Mouse (Mus musculus): ENCODE results near the gene Rp2. TPM values are rescaled to one million over a fixed set of nuclear protein-coding genes. Genes with fewer than 3 reads are reported as not detected.
"Not testable (repeated sequence)": the region's sequence is repeated elsewhere in the genome, so short reads cannot be mapped to it uniquely, and the experiment has no call there.

The Rp2 gene
- 18.5 and 18.9 TPM in 2 replicates for polyA plus RNA-seq (2015; fragmentation: Nextera tagmentation; extraction: Ambion mirVana)

- WGBS = 14% methylated on average over 35 of the region's 35 CpGs
- Histone ChIP-seq H3K27ac (replicated peaks) (peak within 1 kb of the TSS; percentile 48; the same call in 1 of the 2 replicates), H3K27me3 (no peaks in the 10 kb centered on the region), H3K4me1 (0 out of 2 replicates have a peak, but pooled peaks cover 4% of the 10 kb centered on the region), H3K4me3 (peak within 1 kb of the TSS; percentile 65), H3K4me2 (replicated peaks) (peak within 1 kb of the TSS; percentile 57), H3K9ac (replicated peaks) (peak within 1 kb of the TSS; percentile 73), H3K36me3 (no peaks in the 10 kb centered on the region), H3K9me3 (no peaks in the 10 kb centered on the region)
- ATAC-seq (replicated peaks) = peak; percentile 100
Observed at GRCm38 (mm10) chrX:20364391-20365365, at the start of gene Rp2. Rp2 (plus strand) TSS chrX:20364481.

GRCm38 (mm10) chrX:20332756-20333155 is 31.5 kb upstream of the Rp2 start:
- no peak overlapping the region for H3K27ac ChIP-seq (replicated peaks)
- no peak overlapping the region for H3K4me2 ChIP-seq (replicated peaks)
- no peaks in the 10 kb centered on the region for H3K27me3 ChIP-seq
- H3K9me3 ChIP-seq = no peaks in the 10 kb centered on the region
- H3K36me3 ChIP-seq = no peaks in the 10 kb centered on the region
- WGBS = 49% methylated on average over 1 of the region's 1 CpGs
- ATAC-seq (replicated peaks) = peak; percentile 71; the same call in 1 of the 2 replicates
- no peaks in the 10 kb centered on the region for H3K4me1 ChIP-seq
- no peak overlapping the region for H3K9ac ChIP-seq (replicated peaks)
- H3K4me3 ChIP-seq = no peak overlapping the region

DNA sequence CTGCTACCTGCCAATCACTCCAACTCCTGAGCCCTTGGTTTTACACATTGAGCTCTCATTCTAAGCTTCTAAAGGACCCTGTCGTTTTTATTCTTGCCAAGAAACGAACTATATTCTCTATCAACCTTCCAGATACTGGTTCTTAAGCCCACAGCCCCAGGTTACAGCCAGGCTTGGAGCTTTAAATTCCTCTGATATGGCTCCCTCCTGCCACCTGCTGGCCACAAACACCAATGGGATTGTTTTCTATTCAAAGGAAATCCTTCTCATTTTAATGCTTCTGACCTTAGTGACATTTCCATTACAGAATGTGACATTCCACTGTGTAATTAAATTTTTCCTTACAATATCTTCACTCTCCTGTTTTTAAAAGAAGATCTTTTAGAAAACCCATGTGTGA is 28.6 kb upstream of the Rp2 start:
- Histone ChIP-seq H3K9me3 (no peaks in the 10 kb centered on the region), H3K27me3 (no peaks in the 10 kb centered on the region), H3K36me3 (no peaks in the 10 kb centered on the region), H3K4me1 (no peaks in the 10 kb centered on the region), H3K9ac (replicated peaks) (no peak overlapping the region), H3K27ac (replicated peaks) (no peak overlapping the region), H3K4me3 (no peak overlapping the region), H3K4me2 (replicated peaks) (no peak overlapping the region)
- 32% methylated on average over 2 of the region's 2 CpGs for WGBS
- ATAC-seq (replicated peaks) = no peak

- H3K4me1 ChIP-seq = no peaks in the 10 kb centered on the region
- no peaks in the 10 kb centered on the region for H3K36me3 ChIP-seq
- no peak overlapping the region for H3K4me2 ChIP-seq (replicated peaks)
- no peak overlapping the region for H3K9ac ChIP-seq (replicated peaks)
- no peak overlapping the region for H3K27ac ChIP-seq (replicated peaks)
- H3K27me3 ChIP-seq = no peaks in the 10 kb centered on the region
- ATAC-seq (replicated peaks) = no peak
- H3K4me3 ChIP-seq = no peak overlapping the region
- no peaks in the 10 kb centered on the region for H3K9me3 ChIP-seq
Observed at GRCm38 (mm10) chrX:20344980-20345379, 19.3 kb upstream of the Rp2 start.

DNA sequence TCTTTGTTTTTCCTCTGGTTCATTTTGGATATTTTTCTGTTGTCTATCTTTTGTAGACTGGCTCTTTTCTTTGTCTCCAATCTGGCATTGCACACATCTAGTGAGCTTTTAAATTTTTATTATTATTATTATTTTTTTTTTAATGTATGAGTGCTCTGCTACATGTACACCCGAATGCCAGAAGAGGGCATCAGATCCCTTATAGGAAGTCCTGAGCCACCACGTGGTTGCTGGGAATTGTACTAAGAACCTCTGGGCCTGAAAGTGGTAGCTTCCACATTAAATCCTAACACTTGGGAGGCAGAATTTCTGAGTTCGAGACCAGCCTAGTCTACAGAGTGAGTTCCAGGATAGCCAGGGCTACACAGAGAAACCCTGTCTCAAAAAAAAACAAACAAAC is 17.9 kb upstream of the Rp2 start:
- ATAC-seq (replicated peaks) = no peak
- H3K4me3 ChIP-seq = no peak overlapping the region
- no peaks in the 10 kb centered on the region for H3K27me3 ChIP-seq
- no peak overlapping the region for H3K4me2 ChIP-seq (replicated peaks)
- H3K27ac ChIP-seq (replicated peaks) = no peak overlapping the region
- no peaks in the 10 kb centered on the region for H3K9me3 ChIP-seq
- H3K9ac ChIP-seq (replicated peaks) = no peak overlapping the region
- no peaks in the 10 kb centered on the region for H3K4me1 ChIP-seq
- WGBS = 67% methylated on average over 3 of the region's 3 CpGs
- H3K36me3 ChIP-seq = no peaks in the 10 kb centered on the region

DNA sequence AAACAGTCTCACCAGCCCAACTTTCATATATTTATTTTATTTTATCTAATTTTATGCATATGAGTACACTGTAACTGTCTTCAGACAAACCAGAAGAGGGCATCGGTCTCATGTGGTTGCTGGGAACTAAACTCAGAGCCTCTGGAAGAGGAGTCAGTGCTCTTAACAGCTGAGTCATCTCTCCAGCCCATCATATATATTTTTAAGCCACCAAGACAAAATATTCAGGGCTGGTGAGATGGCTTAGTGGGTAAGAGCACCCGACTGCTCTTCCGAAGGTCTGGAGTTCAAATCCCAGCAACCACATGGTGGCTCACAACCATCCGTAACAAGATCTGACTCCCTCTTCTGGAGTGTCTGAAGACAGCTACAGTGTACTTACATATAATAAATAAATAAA is 14.0 kb upstream of the Rp2 start:
- not testable (repeated sequence) for H3K9ac ChIP-seq (replicated peaks); H3K27ac ChIP-seq (replicated peaks); H3K4me1 ChIP-seq; H3K36me3 ChIP-seq; H3K27me3 ChIP-seq; ATAC-seq (replicated peaks); H3K9me3 ChIP-seq; H3K4me2 ChIP-seq (replicated peaks); H3K4me3 ChIP-seq
- WGBS = 97% methylated on average over 4 of the region's 4 CpGs

DNA sequence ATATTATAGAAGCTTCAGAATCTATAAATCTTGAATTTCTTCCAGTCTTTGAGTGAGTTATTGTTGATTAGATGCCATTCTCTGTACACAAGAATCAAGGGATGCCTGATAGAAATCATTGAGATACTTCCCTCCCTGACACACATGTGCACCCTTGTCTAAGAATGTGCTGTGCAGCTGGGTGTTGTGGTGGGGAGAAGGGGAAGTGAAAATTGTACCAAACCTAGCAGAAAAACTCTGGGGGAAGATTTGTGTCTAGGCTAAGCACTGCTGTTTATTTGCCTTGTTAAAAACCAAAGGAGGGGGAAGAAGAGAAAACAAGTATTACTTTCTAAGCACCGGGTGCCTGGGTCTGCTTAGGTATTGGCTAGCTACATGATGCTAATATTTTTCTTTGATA is 9.0 kb upstream of the Rp2 start:
- ATAC-seq (replicated peaks) = no peak
- Histone ChIP-seq H3K9ac (replicated peaks) (no peak overlapping the region), H3K27ac (replicated peaks) (no peak overlapping the region)

GRCm38 (mm10) chrX:20356309-20356708 is 8.0 kb upstream of the Rp2 start:
- no peak for ATAC-seq (replicated peaks)
- Histone ChIP-seq H3K27ac (replicated peaks) (no peak overlapping the region), H3K27me3 (no peaks in the 10 kb centered on the region), H3K9ac (replicated peaks) (no peak overlapping the region), H3K4me2 (replicated peaks) (no peak overlapping the region), H3K36me3 (no peaks in the 10 kb centered on the region), H3K4me3 (no peak overlapping the region), H3K9me3 (no peaks in the 10 kb centered on the region), H3K4me1 (no peaks in the 10 kb centered on the region)
- 29% methylated on average over 3 of the region's 3 CpGs for WGBS

More for the DNA sequence above, 9.0 kb upstream of the Rp2 start:
- H3K9me3 ChIP-seq = no peaks in the 10 kb centered on the region
- H3K4me1 ChIP-seq = no peaks in the 10 kb centered on the region
- no peaks in the 10 kb centered on the region for H3K27me3 ChIP-seq
- WGBS = 92% methylated on average over 1 of the region's 1 CpGs
- H3K4me3 ChIP-seq = no peak overlapping the region
- H3K36me3 ChIP-seq = no peaks in the 10 kb centered on the region
- H3K4me2 ChIP-seq (replicated peaks) = no peak overlapping the region

DNA sequence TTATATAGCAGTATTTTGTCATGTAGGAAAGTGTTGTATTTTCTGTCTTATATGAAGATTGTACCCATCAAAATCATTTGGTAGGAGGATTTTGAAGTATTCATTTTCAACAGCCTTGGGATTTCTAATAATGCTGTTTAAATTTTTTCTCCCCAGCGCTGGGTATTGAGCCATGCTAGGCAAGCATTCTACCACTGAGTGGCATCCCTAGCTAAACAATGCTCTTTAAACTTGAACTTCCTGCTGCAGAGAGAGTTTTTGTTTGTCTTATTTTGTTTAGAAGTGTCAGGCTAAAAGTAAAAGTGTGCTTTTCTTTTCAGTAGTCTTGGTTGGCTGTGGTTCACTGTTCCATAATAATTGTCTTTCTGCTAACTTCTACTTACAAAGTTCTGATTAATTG is 1.8 kb downstream of the Rp2 start:
- Histone ChIP-seq H3K9me3 (no peaks in the 10 kb centered on the region), H3K27me3 (no peaks in the 10 kb centered on the region), H3K4me2 (replicated peaks) (peak overlapping the region; percentile 19), H3K4me1 (0 out of 2 replicates have a peak, but pooled peaks cover 4% of the 10 kb centered on the region), H3K9ac (replicated peaks) (no peak overlapping the region), H3K36me3 (no peaks in the 10 kb centered on the region), H3K27ac (replicated peaks) (no peak overlapping the region), H3K4me3 (0 out of 2 replicates have a peak overlapping the region, but pooled peaks have one; percentile 8)
- 50% methylated on average over 1 of the region's 1 CpGs for WGBS
- ATAC-seq (replicated peaks) = no peak

- Histone ChIP-seq H3K36me3 (no peaks in the 10 kb centered on the region), H3K9ac (replicated peaks) (no peak overlapping the region), H3K27ac (replicated peaks) (no peak overlapping the region), H3K9me3 (no peaks in the 10 kb centered on the region), H3K27me3 (no peaks in the 10 kb centered on the region), H3K4me3 (no peak overlapping the region), H3K4me1 (no peaks in the 10 kb centered on the region), H3K4me2 (replicated peaks) (no peak overlapping the region)
- WGBS = 40% methylated on average over 7 of the region's 7 CpGs
- no peak for ATAC-seq (replicated peaks)
Observed at GRCm38 (mm10) chrX:20379347-20380014, 15.2 kb downstream of the Rp2 start.

- Histone ChIP-seq H3K9me3 (no peaks in the 10 kb centered on the region), H3K27ac (replicated peaks) (no peak overlapping the region), H3K4me2 (replicated peaks) (no peak overlapping the region), H3K4me1 (no peaks in the 10 kb centered on the region), H3K4me3 (no peak overlapping the region), H3K36me3 (no peaks in the 10 kb centered on the region), H3K9ac (replicated peaks) (no peak overlapping the region), H3K27me3 (no peaks in the 10 kb centered on the region)
- WGBS = 88% methylated on average over 6 of the region's 6 CpGs
- no peak for ATAC-seq (replicated peaks)
Observed at GRCm38 (mm10) chrX:20382260-20382659, 18.0 kb downstream of the Rp2 start.

GRCm38 (mm10) chrX:20387006-20387405 is 22.7 kb downstream of the Rp2 start:
- no peaks in the 10 kb centered on the region for H3K9me3 ChIP-seq
- H3K4me2 ChIP-seq (replicated peaks) = no peak overlapping the region
- H3K36me3 ChIP-seq = no peaks in the 10 kb centered on the region
- no peak for ATAC-seq (replicated peaks)
- H3K4me3 ChIP-seq = no peak overlapping the region
- H3K9ac ChIP-seq (replicated peaks) = no peak overlapping the region
- WGBS = 74% methylated on average over 3 of the region's 3 CpGs
- no peaks in the 10 kb centered on the region for H3K4me1 ChIP-seq
- H3K27ac ChIP-seq (replicated peaks) = no peak overlapping the region
- H3K27me3 ChIP-seq = no peaks in the 10 kb centered on the region

Data from forebrain, embryonic 15.5 days (tissue).